Mouse (Mus musculus): ENCODE results near the gene Hnrnpc. TPM values are rescaled to one million over a fixed set of nuclear protein-coding genes. Genes with fewer than 3 reads are reported as not detected.
A peak's percentile ranks its signal among the peaks of the same experiment; 100 is the strongest.

Hnrnpc gene
- total and polyA plus RNA-seq, 3 experiments: 38.0 to 544 (median 507) TPM

GRCm38 (mm10) chr14:52141445-52142127 is 37.8 kb upstream of the Hnrnpc start:
- TF ChIP-seq POLR2AphosphoS5 (IDR thresholded peaks at IDR 0.05; ENCODE audit: insufficient replicate concordance, low read depth, low read length): no peak
- no peak for TF ChIP-seq CTCF (IDR thresholded peaks at IDR 0.05; ENCODE audit: low read depth, low read length)
- no peak for TF ChIP-seq TAL1 (conservative IDR thresholded peaks at IDR 0.05; ENCODE audit: low read depth, low read length)
- TF ChIP-seq GATA1 (IDR thresholded peaks at IDR 0.05; ENCODE audit: borderline replicate concordance, low read length): no peak
- no peak for TF ChIP-seq GATA2 (IDR thresholded peaks at IDR 0.05; ENCODE audit: borderline replicate concordance, low read depth, low read length)
- no peak overlapping the region for H3K4me3 ChIP-seq (ENCODE audit: low read depth, low read length)
- H3K36me3 ChIP-seq (replicated peaks): no peaks in the 10 kb centered on the region

DNA sequence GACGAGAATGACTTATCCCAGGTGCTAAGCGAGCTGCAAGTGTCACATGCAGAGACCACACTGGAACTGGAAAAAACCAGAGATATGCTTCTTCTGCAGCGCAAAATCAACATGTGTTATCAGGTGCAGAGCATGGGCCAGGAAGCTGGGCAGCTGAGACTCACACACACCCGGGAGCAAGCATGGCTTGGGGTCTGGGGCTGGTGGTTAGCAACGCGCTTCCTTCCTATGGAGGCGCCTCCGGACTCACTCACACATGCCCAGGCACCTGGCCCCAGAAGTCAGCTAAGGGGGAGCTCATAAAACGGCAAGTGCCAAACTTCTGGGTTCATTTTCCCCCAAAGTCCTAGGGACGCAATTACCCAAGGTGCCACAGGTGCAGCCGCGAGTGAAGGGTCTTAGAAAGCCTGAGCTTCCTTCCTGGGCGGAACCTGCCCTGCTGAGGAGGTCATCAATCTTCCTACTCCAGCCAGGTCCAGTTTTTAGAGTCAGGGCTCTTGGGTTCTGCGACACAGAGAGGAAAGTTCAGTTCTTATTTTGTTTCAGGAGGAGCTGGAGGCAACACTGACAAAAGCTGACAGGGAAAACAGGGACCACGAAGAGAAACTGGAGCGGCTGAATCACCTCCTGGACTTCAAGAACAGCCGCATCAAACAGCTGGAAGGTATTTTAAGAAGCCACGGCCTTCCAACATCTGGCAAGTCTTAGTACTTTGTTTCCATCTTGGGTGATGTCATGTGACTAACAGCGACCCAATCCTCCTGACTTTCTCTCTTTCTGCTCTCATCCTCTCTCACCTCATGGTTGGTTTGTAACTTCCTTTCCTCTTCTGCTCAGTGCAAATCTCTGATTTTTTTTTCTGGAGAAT is 37.0 kb upstream of the Hnrnpc start:
- DNase-seq (ENCODE audit: low spot score): no peak
- H3K36me3 ChIP-seq (replicated peaks): no peaks in the 10 kb centered on the region
- no peak overlapping the region for H3K4me3 ChIP-seq (ENCODE audit: low read depth, low read length)
- H3K9me3 ChIP-seq (replicated peaks): no peaks in the 10 kb centered on the region
- H3K27me3 ChIP-seq (ENCODE audit: insufficient read depth, low read length): peaks cover 47% of the 10 kb centered on the region
- H3K4me1 ChIP-seq (ENCODE audit: insufficient read depth, low read depth, low read length): no peaks in the 10 kb centered on the region
- no peak for ATAC-seq (ENCODE audit: extremely low read depth, insufficient number of reproducible peaks, low FRiP score, poor library complexity, severe bottlenecking)
- TF ChIP-seq TAL1 (conservative IDR thresholded peaks at IDR 0.05; ENCODE audit: low read depth, low read length): no peak
- no peak for TF ChIP-seq GATA1 (IDR thresholded peaks at IDR 0.05; ENCODE audit: borderline replicate concordance, low read length)
- no peak for TF ChIP-seq POLR2AphosphoS5 (IDR thresholded peaks at IDR 0.05; ENCODE audit: insufficient replicate concordance, low read depth, low read length)
- TF ChIP-seq GATA2 (IDR thresholded peaks at IDR 0.05; ENCODE audit: borderline replicate concordance, low read depth, low read length): no peak
- no peak for TF ChIP-seq CTCF (IDR thresholded peaks at IDR 0.05; ENCODE audit: low read depth, low read length)

More at GRCm38 (mm10) chr14:52141445-52142127, 37.8 kb upstream of the Hnrnpc start:
- Histone ChIP-seq H3K9me3 (replicated peaks) (no peaks in the 10 kb centered on the region), H3K4me1 (ENCODE audit: insufficient read depth, low read depth, low read length) (no peaks in the 10 kb centered on the region; the same call in 1 of the 2 replicates), H3K27me3 (ENCODE audit: insufficient read depth, low read length) (peaks cover 49% of the 10 kb centered on the region)
- DNase-seq (ENCODE audit: low spot score): no peak
- ATAC-seq (ENCODE audit: extremely low read depth, insufficient number of reproducible peaks, low FRiP score, poor library complexity, severe bottlenecking): no peak

GRCm38 (mm10) chr14:52133584-52133983 is 29.8 kb upstream of the Hnrnpc start:
- TF ChIP-seq POLR2AphosphoS5 (IDR thresholded peaks at IDR 0.05; ENCODE audit: insufficient replicate concordance, low read depth, low read length): no peak
- no peak for TF ChIP-seq CTCF (IDR thresholded peaks at IDR 0.05; ENCODE audit: low read depth, low read length)
- no peak for TF ChIP-seq GATA1 (IDR thresholded peaks at IDR 0.05; ENCODE audit: borderline replicate concordance, low read length)
- no peak for TF ChIP-seq TAL1 (conservative IDR thresholded peaks at IDR 0.05; ENCODE audit: low read depth, low read length)
- TF ChIP-seq GATA2 (IDR thresholded peaks at IDR 0.05; ENCODE audit: borderline replicate concordance, low read depth, low read length): no peak
- peaks cover 11% of the 10 kb centered on the region for H3K27me3 ChIP-seq (ENCODE audit: insufficient read depth, low read length)
- no peak overlapping the region for H3K4me3 ChIP-seq (ENCODE audit: low read depth, low read length)
- no peak for ATAC-seq (ENCODE audit: extremely low read depth, insufficient number of reproducible peaks, low FRiP score, poor library complexity, severe bottlenecking)
- H3K4me1 ChIP-seq (ENCODE audit: insufficient read depth, low read depth, low read length): no peaks in the 10 kb centered on the region
- H3K36me3 ChIP-seq (replicated peaks): no peaks in the 10 kb centered on the region
- H3K9me3 ChIP-seq (replicated peaks): peaks cover 4% of the 10 kb centered on the region; the same call in 1 of the 2 replicates
- DNase-seq (ENCODE audit: low spot score): no peak

DNA sequence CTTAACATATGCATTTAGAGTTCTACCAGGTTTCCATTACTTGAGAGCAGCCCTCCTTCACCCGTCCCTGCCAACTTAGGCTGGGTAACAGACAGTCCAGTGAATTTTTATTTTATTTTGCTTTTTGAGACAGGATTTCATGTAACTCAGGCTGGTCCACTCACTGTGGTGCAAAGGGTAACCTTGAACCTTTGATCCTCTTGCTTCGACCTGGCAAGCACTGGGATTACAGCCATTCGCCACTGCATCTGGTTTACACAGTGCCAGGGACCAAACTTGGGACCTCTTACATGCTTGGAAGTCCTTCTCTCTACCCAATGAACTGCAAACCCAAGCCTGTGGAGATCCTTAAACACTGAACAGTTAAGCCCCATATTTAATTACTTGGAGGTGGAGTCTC is 20.8 kb upstream of the Hnrnpc start:
- ATAC-seq (ENCODE audit: extremely low read depth, insufficient number of reproducible peaks, low FRiP score, poor library complexity, severe bottlenecking): no peak
- no peak overlapping the region for H3K4me3 ChIP-seq (ENCODE audit: low read depth, low read length)

GRCm38 (mm10) chr14:52123918-52124317 is 20.1 kb upstream of the Hnrnpc start:
- no peak for ATAC-seq (ENCODE audit: extremely low read depth, insufficient number of reproducible peaks, low FRiP score, poor library complexity, severe bottlenecking)
- peaks cover 18% of the 10 kb centered on the region for H3K27me3 ChIP-seq (ENCODE audit: insufficient read depth, low read length)
- no peaks in the 10 kb centered on the region for H3K9me3 ChIP-seq (replicated peaks)
- peak; percentile 38 for DNase-seq (ENCODE audit: low spot score)
- peaks cover 4% of the 10 kb centered on the region; the same call in 1 of the 2 replicates for H3K4me1 ChIP-seq (ENCODE audit: insufficient read depth, low read depth, low read length)
- no peak for TF ChIP-seq GATA1 (IDR thresholded peaks at IDR 0.05; ENCODE audit: borderline replicate concordance, low read length)
- peak; percentile 28; the same call in 1 of the 2 replicates for TF ChIP-seq CTCF (IDR thresholded peaks at IDR 0.05; ENCODE audit: low read depth, low read length)
- TF ChIP-seq POLR2AphosphoS5 (IDR thresholded peaks at IDR 0.05; ENCODE audit: insufficient replicate concordance, low read depth, low read length): no peak
- no peak overlapping the region for H3K4me3 ChIP-seq (ENCODE audit: low read depth, low read length)
- no peaks in the 10 kb centered on the region for H3K36me3 ChIP-seq (replicated peaks)

More for the DNA sequence above, 20.8 kb upstream of the Hnrnpc start:
- Histone ChIP-seq H3K9me3 (replicated peaks) (no peaks in the 10 kb centered on the region), H3K36me3 (replicated peaks) (no peaks in the 10 kb centered on the region), H3K4me1 (ENCODE audit: insufficient read depth, low read depth, low read length) (no peaks in the 10 kb centered on the region), H3K27me3 (ENCODE audit: insufficient read depth, low read length) (peaks cover 15% of the 10 kb centered on the region)
- no peak for TF ChIP-seq GATA1 (IDR thresholded peaks at IDR 0.05; ENCODE audit: borderline replicate concordance, low read length)
- TF ChIP-seq POLR2AphosphoS5 (IDR thresholded peaks at IDR 0.05; ENCODE audit: insufficient replicate concordance, low read depth, low read length): no peak
- DNase-seq (ENCODE audit: low spot score): no peak

- Histone ChIP-seq H3K9me3 (replicated peaks) (no peaks in the 10 kb centered on the region), H3K4me1 (ENCODE audit: insufficient read depth, low read depth, low read length) (peaks cover 4% of the 10 kb centered on the region; the same call in 1 of the 2 replicates), H3K27me3 (ENCODE audit: insufficient read depth, low read length) (peaks cover 17% of the 10 kb centered on the region), H3K4me3 (ENCODE audit: low read depth, low read length) (no peak overlapping the region), H3K36me3 (replicated peaks) (no peaks in the 10 kb centered on the region)
- ATAC-seq (ENCODE audit: extremely low read depth, insufficient number of reproducible peaks, low FRiP score, poor library complexity, severe bottlenecking) (no peak), DNase-seq (ENCODE audit: low spot score) (no peak)
- no peak for TF ChIP-seq POLR2AphosphoS5 (IDR thresholded peaks at IDR 0.05; ENCODE audit: insufficient replicate concordance, low read depth, low read length)
- no peak for TF ChIP-seq CTCF (IDR thresholded peaks at IDR 0.05; ENCODE audit: low read depth, low read length)
- no peak for TF ChIP-seq GATA1 (IDR thresholded peaks at IDR 0.05; ENCODE audit: borderline replicate concordance, low read length)
- TF ChIP-seq GATA2 (IDR thresholded peaks at IDR 0.05; ENCODE audit: borderline replicate concordance, low read depth, low read length): no peak
- TF ChIP-seq TAL1 (conservative IDR thresholded peaks at IDR 0.05; ENCODE audit: low read depth, low read length): no peak
Measured at GRCm38 (mm10) chr14:52120169-52120568, 16.3 kb upstream of the Hnrnpc start.
